Mouse (Mus musculus) heart, adult 2 months (tissue): ENCODE data around the gene C8b.

Experiments
- CTCF ChIP-seq: fragments of 200-600 bp; IDR thresholded peaks from 2 replicates; pipeline ENCODE4 v1.8.1; 2022; ENCODE audit warnings: antibody characterized with exemption, mild to moderate bottlenecking, moderate library complexity
- EP300 ChIP-seq: fragments of 200-500 bp; IDR thresholded peaks from 2 replicates; pipeline ENCODE4 v1.6.1; 2011; ENCODE audit warnings: low read depth, low read length, control low read depth; ENCODE audit not compliant: insufficient read depth
- POLR2A ChIP-seq: fragments of 200-500 bp; IDR thresholded peaks from 2 replicates; pipeline ENCODE4 v1.6.1; 2011; ENCODE audit warnings: mild to moderate bottlenecking, low read depth, low read length, control low read depth; ENCODE audit not compliant: insufficient read depth

DNA sequence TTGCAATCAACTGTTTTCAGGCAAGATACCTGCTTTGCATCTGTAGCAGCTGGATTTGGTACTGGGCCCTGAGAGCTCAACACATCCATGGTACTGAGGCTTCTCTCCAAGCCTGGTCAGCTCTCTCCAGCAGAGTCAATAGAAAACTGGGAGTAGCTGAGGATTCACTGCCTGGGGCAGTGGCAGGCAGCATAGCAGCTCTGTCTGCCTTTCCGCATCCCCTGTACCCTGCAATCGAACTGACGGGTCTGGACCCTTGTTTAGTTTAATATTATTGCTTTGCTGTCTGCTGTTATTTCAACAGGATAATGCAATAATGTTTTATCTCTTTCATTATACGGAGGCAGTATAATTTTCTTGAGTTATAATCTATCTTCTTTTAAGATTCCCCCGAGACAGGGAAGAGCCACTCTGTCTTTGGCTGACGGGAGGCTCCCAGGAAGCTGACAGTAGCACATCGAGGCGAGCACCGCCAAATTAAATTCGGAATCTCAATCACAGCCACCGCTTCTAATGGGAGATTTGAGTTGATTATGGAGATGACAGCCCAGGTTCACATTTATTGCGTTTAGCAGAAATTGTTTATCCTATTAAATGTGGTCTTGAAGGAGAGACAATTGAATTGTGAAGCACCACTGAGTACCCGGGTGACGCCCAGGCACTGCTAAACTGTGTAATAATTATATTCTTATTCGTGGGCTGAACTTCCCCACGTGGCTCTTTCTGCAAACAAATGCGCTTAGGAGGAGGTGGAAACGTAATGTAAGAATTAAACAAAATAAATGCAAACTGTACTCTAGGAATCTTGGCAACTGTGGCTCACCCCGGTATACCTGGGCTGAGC lies 39.5 kb downstream of the C8b start:
- TF ChIP-seq CTCF, result no peak
- no peak for TF ChIP-seq POLR2A
- no peak for TF ChIP-seq EP300
